9 mouse cellular contexts compared by ENCODE assay signal in the genomic region with DNA sequence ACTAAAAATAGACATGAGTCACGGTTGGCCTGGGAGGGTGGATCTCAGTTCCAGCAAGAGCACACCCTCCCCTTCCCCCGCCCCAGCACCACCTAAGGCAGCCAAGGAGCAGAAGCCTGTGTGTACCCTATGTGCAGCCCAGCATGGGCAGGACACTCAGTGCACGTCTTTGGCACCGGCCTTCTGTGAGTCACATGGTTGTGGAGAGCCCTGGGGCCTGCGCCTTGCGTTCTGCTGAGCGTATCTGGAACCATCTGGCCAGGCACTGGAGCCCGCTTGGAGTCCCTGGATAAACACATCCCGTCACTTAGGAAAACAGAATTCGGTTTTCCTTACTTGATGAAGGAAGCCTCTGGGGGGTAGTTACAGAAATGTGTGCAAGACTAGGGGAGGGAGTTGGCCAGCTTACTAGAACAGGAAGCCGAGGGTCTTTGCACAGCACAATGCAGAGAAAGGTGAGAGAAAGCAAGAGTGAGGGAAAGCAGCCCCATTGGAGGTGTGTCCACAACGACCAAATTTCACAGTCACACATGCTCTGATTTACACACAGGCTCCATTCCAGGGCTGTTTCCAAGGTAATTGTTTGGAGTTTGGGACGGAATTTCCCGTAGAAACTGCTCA. TPM values are rescaled to one million over a fixed set of nuclear protein-coding genes. Genes with fewer than 3 reads are reported as not detected.
DNase-seq lines count a peak whose midpoint lies in the region; ATAC-seq and TF ChIP-seq lines count a peak whose summit lies in the region.
"Had no signal": no experiment of that assay in that cellular context is flagged by ENCODE, and none has a peak within 500 bp of the region (broad histone marks: within the 10 kb centered on the region; RNA-seq: fewer than 3 reads in every experiment).

No protein-coding gene starts in this region.

- H3K4me2 ChIP-seq in hindbrain, embryonic 11.5 days (replicated peaks; ENCODE audit: low read depth, low read length): no peak overlapping the region
- peak overlapping the region; percentile 23; the same call in 1 of the 2 replicates for H3K4me2 ChIP-seq in limb, embryonic 15.5 days
- no peak overlapping the region for H3K4me2 ChIP-seq in stomach, embryonic 15.5 days
- H3K4me2 ChIP-seq in liver, postnatal 0 days (ENCODE audit: low read depth, low read length): no peak overlapping the region

- ATAC-seq in hindbrain, embryonic 11.5 days (ENCODE audit: low FRiP score): no peak
- peak; percentile 96 for ATAC-seq in limb, embryonic 15.5 days (ENCODE audit: insufficient number of reproducible peaks, low FRiP score, low TSS enrichment, low read depth)
- peak; percentile 96 for ATAC-seq in stomach, embryonic 15.5 days (ENCODE audit: insufficient read depth, low FRiP score, low read depth)
- ATAC-seq in liver, postnatal 0 days: no peak

- no peaks in the 10 kb centered on the region for H3K36me3 ChIP-seq in hindbrain, embryonic 10.5 days
- no peaks in the 10 kb centered on the region for H3K36me3 ChIP-seq in hindbrain, embryonic 11.5 days (ENCODE audit: control insufficient read depth, insufficient read depth, low read length)
- no peaks in the 10 kb centered on the region for H3K36me3 ChIP-seq in limb, embryonic 15.5 days
- no peaks in the 10 kb centered on the region for H3K36me3 ChIP-seq in stomach, embryonic 15.5 days
- H3K36me3 ChIP-seq in liver, postnatal 0 days (replicated peaks; ENCODE audit: insufficient read depth, low read length): no peaks in the 10 kb centered on the region

- H3K27me3 ChIP-seq in hindbrain, embryonic 10.5 days (ENCODE audit: insufficient read depth, poor library complexity, severe bottlenecking): no peaks in the 10 kb centered on the region
- H3K27me3 ChIP-seq in hindbrain, embryonic 11.5 days (ENCODE audit: control insufficient read depth, insufficient read depth, low read length): no peaks in the 10 kb centered on the region
- H3K27me3 ChIP-seq in limb, embryonic 15.5 days: no peaks in the 10 kb centered on the region
- no peaks in the 10 kb centered on the region for H3K27me3 ChIP-seq in stomach, embryonic 15.5 days (replicated peaks)
- H3K27me3 ChIP-seq in liver, postnatal 0 days (ENCODE audit: insufficient read depth, low read length): no peaks in the 10 kb centered on the region

- H3K9ac ChIP-seq in hindbrain, embryonic 11.5 days (ENCODE audit: low read depth, low read length): no peak overlapping the region
- no peak overlapping the region for H3K9ac ChIP-seq in limb, embryonic 15.5 days
- H3K9ac ChIP-seq in stomach, embryonic 15.5 days: no peak overlapping the region
- H3K9ac ChIP-seq in liver, postnatal 0 days (replicated peaks): no peak overlapping the region

- H3K9me3 ChIP-seq in hindbrain, embryonic 10.5 days: no peaks in the 10 kb centered on the region
- no peaks in the 10 kb centered on the region for H3K9me3 ChIP-seq in hindbrain, embryonic 11.5 days (ENCODE audit: control insufficient read depth, low read length)
- no peaks in the 10 kb centered on the region for H3K9me3 ChIP-seq in limb, embryonic 15.5 days
- H3K9me3 ChIP-seq in stomach, embryonic 15.5 days: no peaks in the 10 kb centered on the region
- no peaks in the 10 kb centered on the region for H3K9me3 ChIP-seq in liver, postnatal 0 days (ENCODE audit: low read length)

- peak; percentile 29 for DNase-seq in hindbrain, embryonic 10.5 days (ENCODE audit: low spot score)
- no peak for DNase-seq in hindbrain, embryonic 11.5 days (ENCODE audit: low spot score)
- DNase-seq in cerebellum, postnatal 25 days: peak; percentile 80 to 86
- DNase-seq in heart, adult 18-20 months: peak; percentile 78 to 90
- peak; percentile 45 for DNase-seq in kidney, adult 18-20 months
- no peak for DNase-seq in liver, postnatal 0 days

- no peak for TF ChIP-seq EP300 in liver, postnatal 0 days (IDR thresholded peaks at IDR 0.05; ENCODE audit: low read depth)

- TF ChIP-seq CTCF in liver, postnatal 0 days (IDR thresholded peaks at IDR 0.05; ENCODE audit: low read depth): no peak

- H3K4me3 ChIP-seq in hindbrain, embryonic 10.5 days: no peak overlapping the region
- H3K4me3 ChIP-seq in hindbrain, embryonic 11.5 days (ENCODE audit: low read depth, low read length): no peak overlapping the region
- no peak overlapping the region for H3K4me3 ChIP-seq in limb, embryonic 15.5 days
- no peak overlapping the region for H3K4me3 ChIP-seq in stomach, embryonic 15.5 days (replicated peaks)
- no peak overlapping the region for H3K4me3 ChIP-seq in liver, postnatal 0 days (ENCODE audit: low read depth, low read length)

- 63% methylated on average over 14 of the region's 14 CpGs for WGBS in hindbrain, embryonic 10.5 days
- 55% methylated on average over 14 of the region's 14 CpGs for WGBS in hindbrain, embryonic 11.5 days
- 16% methylated on average over 14 of the region's 14 CpGs for WGBS in limb, embryonic 15.5 days
- 33% methylated on average over 14 of the region's 14 CpGs for WGBS in stomach, embryonic 15.5 days
- WGBS in liver, postnatal 0 days (ENCODE audit: insufficient replicate concordance): 57% methylated on average over 14 of the region's 14 CpGs

- 0 out of 2 replicates have a peak overlapping the region, but pooled peaks have one; percentile 18 for H3K27ac ChIP-seq in hindbrain, embryonic 10.5 days
- no peak overlapping the region for H3K27ac ChIP-seq in hindbrain, embryonic 11.5 days (ENCODE audit: low read depth, low read length)
- H3K27ac ChIP-seq in limb, embryonic 15.5 days: peak overlapping the region; percentile 80
- H3K27ac ChIP-seq in stomach, embryonic 15.5 days: peak overlapping the region; percentile 75
- no peak overlapping the region for H3K27ac ChIP-seq in liver, postnatal 0 days (ENCODE audit: low read depth)

- H3K4me1 ChIP-seq in hindbrain, embryonic 10.5 days (replicated peaks): peaks cover 17% of the 10 kb centered on the region
- H3K4me1 ChIP-seq in hindbrain, embryonic 11.5 days (replicated peaks; ENCODE audit: control insufficient read depth, insufficient read depth, low read length): no peaks in the 10 kb centered on the region
- peaks cover 45% of the 10 kb centered on the region for H3K4me1 ChIP-seq in limb, embryonic 15.5 days
- peaks cover 12% of the 10 kb centered on the region; the same call in 1 of the 2 replicates for H3K4me1 ChIP-seq in stomach, embryonic 15.5 days
- H3K4me1 ChIP-seq in liver, postnatal 0 days (ENCODE audit: insufficient read depth): no peaks in the 10 kb centered on the region

RNA-seq across cellular contexts. Expression of a gene that starts 18.0 kb away (rescaled TPM):
- 0.14 and 0.32 TPM in 2 replicates for polyA plus RNA-seq in hindbrain, embryonic 10.5 days (2016; fragmentation: Nextera tagmentation; extraction: Ambion mirVana)
- 0.03 TPM in 1 of 2 replicates, not detected in the other for polyA plus RNA-seq in hindbrain, embryonic 11.5 days (2014; fragmentation: Nextera tagmentation; extraction: Ambion mirVana)
- total RNA-seq in heart, adult 18-20 months (2021): 1 to 10 TPM; 1.1 to 1.5 TPM
- 1.4 and 1.6 TPM in 2 replicates for polyA plus RNA-seq in limb, embryonic 15.5 days (2015; fragmentation: Nextera tagmentation; extraction: Ambion mirVana)
- polyA plus RNA-seq in stomach, embryonic 15.5 days (2015; fragmentation: Nextera tagmentation; extraction: Ambion mirVana): 1.8 and 2.3 TPM in 2 replicates
- 0.06 TPM in 1 of 2 replicates, not detected in the other for polyA plus RNA-seq in liver, postnatal 0 days (2015; fragmentation: Nextera tagmentation; extraction: Ambion mirVana)

RNA-seq across cellular contexts. Expression of a gene that starts 53.1 kb away (rescaled TPM):
- 4.1 and 4.7 TPM in 2 replicates for polyA plus RNA-seq in hindbrain, embryonic 10.5 days (2016; fragmentation: Nextera tagmentation; extraction: Ambion mirVana)
- 9.2 and 12.5 TPM in 2 replicates for polyA plus RNA-seq in hindbrain, embryonic 11.5 days (2014; fragmentation: Nextera tagmentation; extraction: Ambion mirVana)
- total RNA-seq in heart, adult 18-20 months (2021): 10 to 100 TPM; 20.8 to 25.6 TPM
- polyA plus RNA-seq in limb, embryonic 15.5 days (2015; fragmentation: Nextera tagmentation; extraction: Ambion mirVana): 183 and 219 TPM in 2 replicates
- polyA plus RNA-seq in stomach, embryonic 15.5 days (2015; fragmentation: Nextera tagmentation; extraction: Ambion mirVana): 86.6 and 109 TPM in 2 replicates
- polyA plus RNA-seq in liver, postnatal 0 days (2015; fragmentation: Nextera tagmentation; extraction: Ambion mirVana): 3.7 and 5.2 TPM in 2 replicates

RNA-seq across cellular contexts. Expression of a gene that starts 56.1 kb away (rescaled TPM):
- polyA plus RNA-seq in hindbrain, embryonic 10.5 days (2016; fragmentation: Nextera tagmentation; extraction: Ambion mirVana): not detected in 2 replicates
- not detected in 2 replicates for polyA plus RNA-seq in hindbrain, embryonic 11.5 days (2014; fragmentation: Nextera tagmentation; extraction: Ambion mirVana)
- not detected for total RNA-seq in heart, adult 18-20 months (2021)
- polyA plus RNA-seq in limb, embryonic 15.5 days (2015; fragmentation: Nextera tagmentation; extraction: Ambion mirVana): not detected in 2 replicates
- not detected in 2 replicates for polyA plus RNA-seq in stomach, embryonic 15.5 days (2015; fragmentation: Nextera tagmentation; extraction: Ambion mirVana)
- not detected in 2 replicates for polyA plus RNA-seq in liver, postnatal 0 days (2015; fragmentation: Nextera tagmentation; extraction: Ambion mirVana)
- polyA plus RNA-seq: large intestine, adult 2 months had no signal

Comparison
In these comparisons a context has a peak if more than half of its experiments do, and no peak if none do; other contexts are left out.
1. DNase-seq: peak in hindbrain, embryonic 10.5 days (single experiment), cerebellum, postnatal 25 days (2 of 2), heart, adult 18-20 months (2 of 2) and kidney, adult 18-20 months (single experiment); none in hindbrain, embryonic 11.5 days (single experiment) and liver, postnatal 0 days (single experiment).
2. H3K27ac ChIP-seq: peak in hindbrain, embryonic 10.5 days (single experiment), limb, embryonic 15.5 days (single experiment) and stomach, embryonic 15.5 days (single experiment); none in hindbrain, embryonic 11.5 days (single experiment) and liver, postnatal 0 days (single experiment).
3. ATAC-seq: peak in limb, embryonic 15.5 days (single experiment) and stomach, embryonic 15.5 days (single experiment); none in hindbrain, embryonic 11.5 days (single experiment) and liver, postnatal 0 days (single experiment).